Mouse (Mus musculus) activated CD4-positive, CD25-positive, alpha-beta regulatory T cell (primary cell): ENCODE measurements around the gene Eif4enif1. TPM values are rescaled to one million over a fixed set of nuclear protein-coding genes. Genes with fewer than 3 reads are reported as not detected.

Experiments
- polyA plus RNA-seq, 2 experiments: library from polyadenylated mRNA; unstranded; fragments of 100-300 nt; shearing (Covaris generic); gene quantifications; one replicate each; pipeline ENCODE4 v1.2.1; 2017

Eif4enif1 gene
- polyA plus RNA-seq, result 10 to 100 TPM; 57.5 to 59.8 TPM

DNA sequence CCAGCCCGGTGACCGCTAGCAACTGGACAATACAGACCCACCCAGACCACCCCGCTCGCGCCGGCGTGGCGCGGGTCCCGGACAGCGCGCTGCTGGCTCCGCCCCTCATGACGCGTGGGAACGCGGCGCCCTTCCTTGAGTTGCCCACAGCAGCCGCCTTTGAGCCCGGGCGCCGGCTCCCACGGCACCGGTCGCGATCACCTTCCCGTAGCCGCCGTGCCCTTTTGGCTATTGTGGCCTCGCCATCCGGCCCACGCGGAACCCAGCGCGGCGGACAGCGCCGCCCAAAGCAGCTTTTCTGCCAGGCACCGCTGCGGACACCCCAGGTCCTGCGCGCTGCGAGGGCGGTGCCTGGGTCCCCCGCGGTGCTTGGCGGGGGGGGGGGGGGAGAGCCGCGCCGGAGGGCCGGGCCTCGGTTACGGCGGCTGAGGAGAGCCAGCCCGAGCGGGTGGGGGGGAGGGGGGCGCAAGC, at the start of gene Eif4enif1:
Gene Eif4enif1 (plus strand): TSS at position 162 of the 471 bp plus-strand sequence.

DNA sequence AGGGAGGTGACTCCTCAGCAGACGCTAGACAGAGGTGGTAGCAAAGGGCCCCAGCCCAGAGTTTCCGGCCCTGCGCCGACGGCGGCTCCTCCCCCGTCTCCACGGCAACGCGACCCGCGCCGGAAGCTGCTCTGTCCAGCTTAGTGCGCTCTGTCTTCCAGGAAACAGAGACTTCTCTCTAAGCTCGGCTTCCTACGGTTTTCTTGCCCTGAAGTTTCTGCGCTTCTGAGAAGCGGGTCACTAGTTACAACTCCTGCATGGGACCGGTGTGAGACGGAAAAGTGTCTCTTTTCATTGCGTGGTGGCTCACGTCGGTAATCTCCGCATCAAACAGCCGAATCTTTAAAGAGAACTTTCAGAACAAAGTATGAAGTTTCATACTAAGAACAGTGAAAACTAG, 8.8 kb upstream of the Eif4enif1 start, which contains the start of gene Sfi1:
Gene Sfi1 (minus strand): TSS at position 101 of the 400 bp plus-strand sequence.

DNA sequence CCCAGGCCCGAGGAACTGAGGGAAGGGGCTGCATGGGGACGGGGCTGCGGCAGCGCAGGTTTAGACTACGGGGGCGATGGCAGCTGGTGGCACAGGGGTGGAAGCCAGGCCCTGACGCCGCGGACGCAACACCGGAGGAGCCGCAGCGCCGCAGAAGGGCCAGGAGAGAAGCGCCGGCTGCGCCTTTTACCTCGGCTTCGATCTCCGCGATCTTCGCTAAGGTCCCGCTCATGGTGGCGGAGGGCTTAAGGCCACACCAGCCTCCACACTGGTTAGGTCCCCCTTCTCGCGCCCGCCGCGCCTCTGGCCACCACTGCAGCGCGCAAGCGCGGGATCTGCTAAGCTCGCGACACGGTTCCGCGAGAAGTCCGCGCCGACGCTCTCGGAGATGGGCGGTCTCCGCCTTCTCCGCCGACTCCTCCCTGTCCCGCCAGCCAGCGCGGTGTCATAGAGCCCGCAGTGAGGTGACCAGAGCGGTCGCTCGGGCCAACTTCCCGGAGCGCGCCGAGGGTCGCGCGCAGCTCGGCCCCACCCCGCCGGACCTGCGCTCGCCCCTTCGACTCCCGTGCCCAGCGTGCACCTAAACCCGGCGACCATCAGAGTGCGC, 64.0 kb downstream of the Eif4enif1 start, which contains the start of gene Drg1:
Gene Drg1 (minus strand): TSS at position 337 of the 607 bp plus-strand sequence.

DNA sequence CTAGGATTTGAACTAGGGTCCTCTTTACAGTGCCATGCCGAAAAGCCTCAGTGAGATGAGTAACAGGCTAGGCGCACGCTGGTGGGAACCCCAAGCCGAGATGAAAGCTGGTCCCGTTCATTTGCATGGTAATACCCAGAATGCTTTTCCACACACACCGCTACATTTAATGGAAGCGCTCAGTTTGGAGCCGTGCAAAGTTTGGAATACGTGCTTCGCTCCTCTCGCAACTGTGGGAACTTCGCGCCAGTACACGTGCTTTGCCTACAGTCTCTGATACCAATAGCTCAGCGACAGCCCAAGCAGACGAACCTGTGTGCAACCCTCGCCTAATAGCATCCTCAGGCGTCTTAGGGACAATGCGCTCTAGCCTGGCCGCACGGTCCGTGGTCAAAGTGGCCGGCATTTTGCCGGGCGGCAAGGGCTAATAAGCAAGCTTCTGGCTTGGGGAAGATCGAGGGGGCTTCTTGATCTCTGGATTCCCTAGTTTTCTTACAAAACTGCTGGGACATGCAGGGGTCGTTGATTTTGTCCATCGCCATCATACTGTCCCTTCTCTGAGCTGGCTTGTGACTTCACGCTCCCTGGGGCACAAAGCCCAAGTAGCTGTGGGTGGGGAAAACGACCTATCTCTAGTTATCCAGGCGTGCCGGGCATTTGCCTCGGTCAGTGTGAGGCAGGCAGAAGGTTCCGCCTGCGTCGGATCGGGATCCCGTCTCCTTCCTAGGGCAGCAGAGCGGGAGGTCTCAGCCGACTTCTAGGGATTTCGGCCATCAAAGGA, 86.5 kb downstream of the Eif4enif1 start, which contains the start of gene Patz1:
Gene Patz1 (plus strand): TSS at position 354 of the 781 bp plus-strand sequence.

Other genes starting within 250 kb of the Eif4enif1 start
- gene Sfi1, start 8.9 kb upstream of the Eif4enif1 start, polyA plus RNA-seq, result 10 to 100 TPM; 38.4 to 47.1 TPM
- gene Drg1, start 64.0 kb downstream of the Eif4enif1 start, polyA plus RNA-seq, result 100 to 1,000 TPM; 156 to 187 TPM
- gene Patz1, start 86.5 kb downstream of the Eif4enif1 start, polyA plus RNA-seq, result 10 to 100 TPM; 31.7 to 53.0 TPM
- 100 to 1,000 TPM in 1 of 2 experiments, 10 to 100 TPM in 1; 65.7 to 246 TPM for gene Pik3ip1, start 128.0 kb downstream of the Eif4enif1 start, polyA plus RNA-seq
- 10 to 100 TPM; 86.8 to 87.2 TPM for gene Limk2, start 206.8 kb downstream of the Eif4enif1 start, polyA plus RNA-seq
- gene Rnf185, start 250.0 kb downstream of the Eif4enif1 start, polyA plus RNA-seq, result 10 to 100 TPM; 21.1 to 21.4 TPM